Mouse (Mus musculus): ENCODE results near the gene Lbx2. TPM values are rescaled to one million over a fixed set of nuclear protein-coding genes. Genes with fewer than 3 reads are reported as not detected.

Gene Lbx2
- polyA plus RNA-seq, 1 experiment from 2014 or later = not detected

DNA sequence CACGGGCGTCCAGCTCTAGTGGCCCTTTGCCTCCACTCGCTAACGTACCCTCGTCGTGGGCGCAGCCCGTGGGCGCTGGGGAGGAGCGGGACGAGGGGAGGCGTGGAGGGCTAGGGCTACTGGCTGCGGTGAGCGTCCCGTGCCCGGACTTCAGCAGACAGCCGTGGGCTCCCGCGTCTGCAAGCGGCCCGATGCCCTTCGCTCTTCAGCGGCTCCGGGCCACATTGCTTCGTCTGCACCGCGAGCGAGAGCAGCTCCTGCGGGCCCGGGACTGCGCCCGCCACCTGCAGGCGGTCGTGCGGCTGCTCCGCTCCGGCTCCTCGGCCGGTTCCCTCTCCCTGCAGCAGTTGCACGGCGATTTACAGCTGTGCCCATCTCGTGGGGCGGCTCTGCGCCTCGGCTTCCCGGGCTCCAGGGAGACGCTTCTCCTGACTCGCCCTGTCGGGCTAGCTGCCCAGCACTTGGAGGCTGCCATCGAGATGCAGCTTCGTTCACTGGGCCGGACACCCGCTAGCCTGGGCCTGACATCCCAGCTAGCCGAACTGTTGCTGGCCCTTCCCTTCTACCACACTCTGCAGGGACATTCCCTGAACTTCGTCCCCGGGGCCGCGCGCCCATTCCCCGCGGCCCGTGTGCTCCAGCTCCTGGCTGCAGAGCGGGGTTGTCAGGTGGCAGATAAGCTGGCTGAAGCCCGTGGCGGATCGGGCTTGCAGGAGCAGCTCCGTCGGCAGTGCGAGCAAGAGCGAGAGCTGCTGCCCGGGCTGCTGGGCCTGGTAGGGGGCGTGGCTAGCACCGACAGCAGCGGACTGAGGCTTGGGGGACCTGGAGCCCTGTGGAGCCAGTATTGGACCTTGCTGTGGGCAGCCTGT, 15.8 kb downstream of the Lbx2 start:
- Histone ChIP-seq H3K4me2 (peak overlapping the region; percentile 98), H3K4me3 (peak overlapping the region; percentile 80), H3K36me3 (peaks cover 13% of the 10 kb centered on the region), H3K9ac (peak overlapping the region; percentile 92), H3K27ac (peak overlapping the region; percentile 90), H3K27me3 (peaks cover 3% of the 10 kb centered on the region; the same call in 1 of the 2 replicates), H3K4me1 (replicated peaks) (peaks cover 23% of the 10 kb centered on the region), H3K9me3 (no peaks in the 10 kb centered on the region)
- 1% methylated on average over 64 of the region's 74 CpGs for WGBS
- ATAC-seq (ENCODE audit: low FRiP score) = peak; percentile 80

- WGBS = 43% methylated on average over 11 of the region's 11 CpGs
- peak overlapping the region; percentile 92 for H3K9ac ChIP-seq
- H3K27ac ChIP-seq = no peak overlapping the region
- no peak for ATAC-seq (ENCODE audit: low FRiP score)
- H3K9me3 ChIP-seq = no peaks in the 10 kb centered on the region
- H3K4me2 ChIP-seq = peak overlapping the region; percentile 98
- H3K4me3 ChIP-seq = peak overlapping the region; percentile 80
- peaks cover 19% of the 10 kb centered on the region for H3K36me3 ChIP-seq
- H3K27me3 ChIP-seq = peaks cover 3% of the 10 kb centered on the region; the same call in 1 of the 2 replicates
- peaks cover 32% of the 10 kb centered on the region for H3K4me1 ChIP-seq (replicated peaks)
Observed at GRCm38 (mm10) chr6:83103130-83103650, 17.0 kb downstream of the Lbx2 start.

- peaks cover 19% of the 10 kb centered on the region for H3K36me3 ChIP-seq
Observed at GRCm38 (mm10) chr6:83104158-83104557, 18.0 kb downstream of the Lbx2 start.

GRCm38 (mm10) chr6:83107566-83108400, 21.6 kb downstream of the Lbx2 start:
- H3K4me3 ChIP-seq = peak overlapping the region; percentile 83

More at GRCm38 (mm10) chr6:83104158-83104557, 18.0 kb downstream of the Lbx2 start:
- no peak overlapping the region for H3K4me2 ChIP-seq
- no peak overlapping the region for H3K4me3 ChIP-seq
- ATAC-seq (ENCODE audit: low FRiP score) = no peak
- H3K9me3 ChIP-seq = no peaks in the 10 kb centered on the region
- H3K27me3 ChIP-seq = peaks cover 3% of the 10 kb centered on the region; the same call in 1 of the 2 replicates
- WGBS = 66% methylated on average over 4 of the region's 4 CpGs
- H3K4me1 ChIP-seq (replicated peaks) = peaks cover 37% of the 10 kb centered on the region
- no peak overlapping the region for H3K9ac ChIP-seq
- no peak overlapping the region for H3K27ac ChIP-seq

GRCm38 (mm10) chr6:83108762-83109668, 22.8 kb downstream of the Lbx2 start, which contains the start of gene Mrpl53:
TSS of gene Mrpl53 (plus strand) at chr6:83109040.
- Histone ChIP-seq H3K27ac (peak within 1 kb of the TSS; percentile 88), H3K9me3 (no peaks in the 10 kb centered on the region), H3K4me1 (replicated peaks) (peaks cover 29% of the 10 kb centered on the region), H3K36me3 (peaks cover 23% of the 10 kb centered on the region), H3K9ac (peak within 1 kb of the TSS; percentile 89), H3K4me2 (peak within 1 kb of the TSS; percentile 82), H3K4me3 (peak within 1 kb of the TSS; percentile 83), H3K27me3 (no peaks in the 10 kb centered on the region)
- WGBS = under 1% methylated on average over 76 of the region's 76 CpGs
- peak; percentile 90 for ATAC-seq (ENCODE audit: low FRiP score)

More at GRCm38 (mm10) chr6:83107566-83108400, 21.6 kb downstream of the Lbx2 start:
- Histone ChIP-seq H3K9me3 (no peaks in the 10 kb centered on the region), H3K9ac (peak overlapping the region; percentile 89), H3K4me1 (replicated peaks) (peaks cover 38% of the 10 kb centered on the region), H3K27me3 (peaks cover 3% of the 10 kb centered on the region; the same call in 1 of the 2 replicates), H3K4me2 (peak overlapping the region; percentile 82), H3K27ac (peak overlapping the region; percentile 88; the same call in 1 of the 2 replicates), H3K36me3 (peaks cover 23% of the 10 kb centered on the region)
- no peak for ATAC-seq (ENCODE audit: low FRiP score)
- 33% methylated on average over 13 of the region's 13 CpGs for WGBS

DNA sequence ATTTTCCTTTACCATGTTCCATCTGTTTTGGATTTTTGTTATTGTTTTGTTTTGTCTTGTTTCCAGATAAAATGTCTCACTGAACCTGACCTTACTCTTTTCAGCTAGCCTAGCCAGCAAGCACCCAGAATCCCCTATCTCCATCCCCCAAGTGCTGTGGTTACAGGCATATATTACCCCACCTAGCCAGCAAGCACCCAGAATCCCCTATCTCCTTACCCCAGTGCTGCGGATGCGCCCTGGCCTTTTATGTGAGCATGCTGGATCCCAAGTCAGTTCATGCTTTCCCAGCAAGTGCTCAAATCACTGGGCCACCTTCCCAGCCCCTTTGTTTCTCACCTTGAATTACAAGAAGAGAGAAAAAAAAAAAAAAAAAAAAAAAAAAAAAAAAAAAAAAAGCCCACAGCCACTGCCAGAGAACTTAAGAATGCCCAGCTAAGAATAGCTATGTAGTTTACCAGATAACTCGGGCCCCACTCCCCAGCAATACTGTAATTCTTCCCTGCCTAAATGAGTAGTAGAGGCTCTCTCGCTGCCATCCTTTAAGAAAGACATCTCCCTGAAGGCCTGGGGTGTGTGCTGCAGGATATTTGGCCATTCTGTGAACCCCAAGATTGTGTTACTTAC, 25.5 kb downstream of the Lbx2 start:
- Histone ChIP-seq H3K4me1 (replicated peaks) (peaks cover 47% of the 10 kb centered on the region), H3K27me3 (no peaks in the 10 kb centered on the region), H3K27ac (no peak overlapping the region), H3K36me3 (peaks cover 13% of the 10 kb centered on the region), H3K9me3 (no peaks in the 10 kb centered on the region), H3K9ac (no peak overlapping the region), H3K4me2 (no peak overlapping the region), H3K4me3 (no peak overlapping the region)
- whole genome bisulfite sequencing = 92% methylated on average over 4 of the region's 4 CpGs
- ATAC-seq (ENCODE audit: low FRiP score) = no peak

GRCm38 (mm10) chr6:83115011-83115671, 29.0 kb downstream of the Lbx2 start, which contains the start of gene Mogs:
TSS of gene Mogs (plus strand) at chr6:83115496.
- Histone ChIP-seq H3K4me2 (peak within 1 kb of the TSS; percentile 99), H3K27ac (peak within 1 kb of the TSS; percentile 89), H3K9ac (peak within 1 kb of the TSS; percentile 94), H3K4me3 (peak within 1 kb of the TSS; percentile 88), H3K36me3 (peaks cover 33% of the 10 kb centered on the region), H3K9me3 (no peaks in the 10 kb centered on the region), H3K27me3 (no peaks in the 10 kb centered on the region), H3K4me1 (replicated peaks) (peaks cover 55% of the 10 kb centered on the region)
- WGBS = 2% methylated on average over 48 of the region's 58 CpGs
- peak; percentile 89 for ATAC-seq (ENCODE audit: low FRiP score)

- H3K4me3 ChIP-seq = peak overlapping the region; percentile 88
- WGBS = 1% methylated on average over 36 of the region's 48 CpGs
- no peaks in the 10 kb centered on the region for H3K27me3 ChIP-seq
- H3K27ac ChIP-seq = peak overlapping the region; percentile 89
- H3K9ac ChIP-seq = peak overlapping the region; percentile 94
- peaks cover 56% of the 10 kb centered on the region for H3K4me1 ChIP-seq (replicated peaks)
- H3K9me3 ChIP-seq = no peaks in the 10 kb centered on the region
- peaks cover 30% of the 10 kb centered on the region for H3K36me3 ChIP-seq
- H3K4me2 ChIP-seq = peak overlapping the region; percentile 99
- peak; percentile 63 for ATAC-seq (ENCODE audit: low FRiP score)
Observed at GRCm38 (mm10) chr6:83115682-83116372, 29.7 kb downstream of the Lbx2 start.

- peaks cover 56% of the 10 kb centered on the region for H3K4me1 ChIP-seq (replicated peaks)
- no peak for ATAC-seq (ENCODE audit: low FRiP score)
- peak overlapping the region; percentile 88 for H3K4me3 ChIP-seq
- peak overlapping the region; percentile 99 for H3K4me2 ChIP-seq
- WGBS = 83% methylated on average over 11 of the region's 11 CpGs
- H3K27me3 ChIP-seq = no peaks in the 10 kb centered on the region
- H3K27ac ChIP-seq = peak overlapping the region; percentile 89
- H3K9ac ChIP-seq = peak overlapping the region; percentile 94
- no peaks in the 10 kb centered on the region for H3K9me3 ChIP-seq
- peaks cover 29% of the 10 kb centered on the region for H3K36me3 ChIP-seq
Observed at GRCm38 (mm10) chr6:83116373-83117164, 30.4 kb downstream of the Lbx2 start.
